Mouse (Mus musculus) bone marrow macrophage, adult 2 months (primary cell): ENCODE data around the gene Cdsn. TPM values are rescaled to one million over a fixed set of nuclear protein-coding genes. Genes with fewer than 3 reads are reported as not detected.

Source experiments
- H3K27ac ChIP-seq: 2 replicates; pipeline ENCODE4 v1.5.1; 2012; ENCODE audit warnings: low read depth, low read length; ENCODE audit not compliant: insufficient read depth
- H3K4me1 ChIP-seq: 2 replicates; pipeline ENCODE4 v1.6.1; 2012; ENCODE audit warnings: low read length; ENCODE audit not compliant: control insufficient read depth, insufficient read depth
- H3K4me3 ChIP-seq: 2 replicates; pipeline ENCODE4 v1.5.1; 2012; ENCODE audit warnings: mild to moderate bottlenecking, low read length, moderate library complexity; ENCODE audit not compliant: insufficient read depth
- CTCF ChIP-seq: IDR thresholded peaks from 2 replicates; pipeline ENCODE4 v1.5.1; 2012; ENCODE audit warnings: low read depth, mild to moderate bottlenecking, low read length, moderate library complexity
- POLR2A ChIP-seq: IDR thresholded peaks from 2 replicates; pipeline ENCODE4 v1.6.1; 2012; ENCODE audit warnings: mild to moderate bottlenecking, low read depth, low read length, borderline replicate concordance
- polyA plus RNA-seq: library from polyadenylated mRNA; stranded (reverse); fragments of >200 nt; gene quantifications from 2 replicates; pipeline ENCODE4 v1.2.4, GENCODE M21; 2012; ENCODE audit not compliant: missing spikeins, insufficient read depth, insufficient read length

The Cdsn gene
- polyA plus RNA-seq, 1 experiment, result 0.27 TPM

GRCm38 (mm10) chr17:35512916-35513626, 38.9 kb upstream of the Cdsn start:
- no peak overlapping the region for H3K27ac ChIP-seq
- no peak overlapping the region for H3K4me3 ChIP-seq
- TF ChIP-seq CTCF (no peak), POLR2A (no peak)
- H3K4me1 ChIP-seq, result peaks cover 7% of the 10 kb centered on the region; the same call in 1 of the 2 replicates

GRCm38 (mm10) chr17:35513886-35514285, 38.0 kb upstream of the Cdsn start:
- peaks cover 7% of the 10 kb centered on the region; the same call in 1 of the 2 replicates for H3K4me1 ChIP-seq
- H3K27ac ChIP-seq, result no peak overlapping the region

GRCm38 (mm10) chr17:35514756-35515155, 37.2 kb upstream of the Cdsn start:
- no peak overlapping the region for H3K27ac ChIP-seq
- H3K4me1 ChIP-seq, result peaks cover 9% of the 10 kb centered on the region; the same call in 1 of the 2 replicates
- TF ChIP-seq POLR2A (no peak), CTCF (no peak)
- H3K4me3 ChIP-seq, result no peak overlapping the region

More at GRCm38 (mm10) chr17:35513886-35514285, 38.0 kb upstream of the Cdsn start:
- no peak for TF ChIP-seq POLR2A
- no peak; the same call in 1 of the 2 replicates for TF ChIP-seq CTCF
- no peak overlapping the region for H3K4me3 ChIP-seq

- peaks cover 14% of the 10 kb centered on the region for H3K4me1 ChIP-seq
- H3K4me3 ChIP-seq, result peak overlapping the region; percentile 62
- no peak for TF ChIP-seq POLR2A
- TF ChIP-seq CTCF, result no peak
- H3K27ac ChIP-seq, result no peak overlapping the region
Observed at GRCm38 (mm10) chr17:35515911-35516640, 35.9 kb upstream of the Cdsn start.

GRCm38 (mm10) chr17:35516652-35517500, 35.1 kb upstream of the Cdsn start, which contains the start of the genes Tcf19 and Cchcr1:
Tcf19 (minus strand) TSS chr17:35516824.
Cchcr1 (plus strand) TSS chr17:35517100.
- no peak within 1 kb of the TSS for H3K27ac ChIP-seq
- peak within 1 kb of the TSS; percentile 62 for H3K4me3 ChIP-seq
- no peak for TF ChIP-seq POLR2A
- TF ChIP-seq CTCF, result no peak
- peaks cover 14% of the 10 kb centered on the region for H3K4me1 ChIP-seq

GRCm38 (mm10) chr17:35517526-35517925, 34.4 kb upstream of the Cdsn start:
- H3K27ac ChIP-seq, result no peak overlapping the region
- H3K4me3 ChIP-seq, result peak overlapping the region; percentile 62
- TF ChIP-seq CTCF (no peak), POLR2A (no peak)
- peaks cover 14% of the 10 kb centered on the region for H3K4me1 ChIP-seq

- Histone ChIP-seq H3K4me1 (peaks cover 7% of the 10 kb centered on the region), H3K27ac (no peak overlapping the region), H3K4me3 (no peak overlapping the region)
- TF ChIP-seq CTCF (no peak), POLR2A (no peak)
Observed at GRCm38 (mm10) chr17:35524354-35524753, 27.6 kb upstream of the Cdsn start.

- Histone ChIP-seq H3K27ac (no peak overlapping the region), H3K4me3 (no peak overlapping the region), H3K4me1 (no peaks in the 10 kb centered on the region)
- TF ChIP-seq CTCF (no peak), POLR2A (no peak)
Observed at GRCm38 (mm10) chr17:35526644-35527043, 25.3 kb upstream of the Cdsn start.

GRCm38 (mm10) chr17:35532360-35532759, 19.6 kb upstream of the Cdsn start:
- Histone ChIP-seq H3K27ac (no peak overlapping the region), H3K4me1 (no peaks in the 10 kb centered on the region), H3K4me3 (no peak overlapping the region)
- TF ChIP-seq POLR2A (no peak), CTCF (no peak)

- TF ChIP-seq POLR2A (no peak), CTCF (no peak)
- Histone ChIP-seq H3K4me3 (no peak within 1 kb of the TSS), H3K27ac (no peak within 1 kb of the TSS), H3K4me1 (no peaks in the 10 kb centered on the region)
Observed at GRCm38 (mm10) chr17:35532901-35533300, 19.0 kb upstream of the Cdsn start, which contains the start of gene Psors1c2. Psors1c2 (plus strand) TSS chr17:35533201.
